In the genomic region with DNA sequence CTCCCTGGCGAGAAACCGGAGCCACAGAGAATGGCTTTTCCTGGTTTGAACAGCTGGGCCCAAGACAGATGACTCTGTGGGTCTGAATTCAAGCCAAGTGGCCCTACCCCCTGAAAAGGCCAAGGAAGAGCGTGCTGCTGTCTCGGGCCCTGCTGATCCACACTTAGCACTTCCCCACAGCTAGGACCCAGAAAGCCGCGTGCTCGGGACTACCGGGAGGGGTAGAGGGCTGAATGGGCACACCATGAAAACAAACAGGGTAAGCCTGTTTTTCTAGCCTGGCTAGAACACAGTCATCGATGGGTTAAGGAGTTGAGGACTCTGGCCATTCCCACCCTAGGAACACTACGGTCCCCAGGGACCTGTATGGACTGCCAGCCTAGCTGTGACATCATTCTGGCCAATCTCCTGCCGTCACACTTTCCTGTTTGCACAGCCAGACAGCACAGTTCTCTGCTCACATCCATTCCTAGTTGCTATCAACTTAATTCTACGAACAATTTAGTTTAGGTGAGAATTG, we compare ENCODE assay signal across 8 mouse cellular contexts. TPM values are rescaled to one million over a fixed set of nuclear protein-coding genes. Genes with fewer than 3 reads are reported as not detected.
A peak's percentile ranks its signal among the peaks of the same experiment; 100 is the strongest.
DNase-seq lines count a peak whose midpoint lies in the region; ATAC-seq and TF ChIP-seq lines count a peak whose summit lies in the region.

No protein-coding gene starts in this region.

- H3K4me3 ChIP-seq in testis, adult 2 months (ENCODE audit: control insufficient read depth, low read depth, low read length): no peak overlapping the region
- H3K4me3 ChIP-seq in kidney, embryonic 16.5 days (ENCODE audit: low read length): no peak overlapping the region
- no peak overlapping the region for H3K4me3 ChIP-seq in stomach, embryonic 14.5 days (ENCODE audit: low read depth, low read length)

- ATAC-seq in kidney, embryonic 16.5 days (ENCODE audit: low FRiP score, low TSS enrichment): no peak
- peak; percentile 19; the same call in 1 of the 2 replicates for ATAC-seq in stomach, embryonic 14.5 days (ENCODE audit: insufficient number of reproducible peaks, insufficient read depth, low FRiP score, low read depth)

- no peaks in the 10 kb centered on the region for H3K9me3 ChIP-seq in kidney, embryonic 16.5 days (ENCODE audit: low read length)
- H3K9me3 ChIP-seq in stomach, embryonic 14.5 days (ENCODE audit: control insufficient read depth, low read depth, low read length): no peaks in the 10 kb centered on the region

- WGBS in kidney, embryonic 16.5 days: 34% methylated on average over 12 of the region's 12 CpGs
- 28% methylated on average over 12 of the region's 12 CpGs for WGBS in stomach, embryonic 14.5 days

- TF ChIP-seq POLR2A in testis, adult 2 months (IDR thresholded peaks at IDR 0.05; ENCODE audit: control insufficient read depth, low read depth, low read length): no peak

- H3K27me3 ChIP-seq in testis, adult 2 months (ENCODE audit: control insufficient read depth, insufficient read depth, low read length): no peaks in the 10 kb centered on the region
- H3K27me3 ChIP-seq in kidney, embryonic 16.5 days (ENCODE audit: insufficient read depth, low read length): no peaks in the 10 kb centered on the region
- no peaks in the 10 kb centered on the region for H3K27me3 ChIP-seq in stomach, embryonic 14.5 days (ENCODE audit: control insufficient read depth, insufficient read depth, low read length)

- H3K4me2 ChIP-seq in kidney, embryonic 16.5 days (replicated peaks; ENCODE audit: low read depth, low read length): no peak overlapping the region
- H3K4me2 ChIP-seq in stomach, embryonic 14.5 days (replicated peaks; ENCODE audit: low read depth, low read length): no peak overlapping the region

- H3K4me1 ChIP-seq in testis, adult 2 months (ENCODE audit: control insufficient read depth, insufficient read depth, low read length): peaks cover 12% of the 10 kb centered on the region
- peaks cover 31% of the 10 kb centered on the region for H3K4me1 ChIP-seq in kidney, embryonic 16.5 days (ENCODE audit: insufficient read depth, low read length)
- H3K4me1 ChIP-seq in stomach, embryonic 14.5 days (ENCODE audit: control insufficient read depth, insufficient read depth, low read length): peaks cover 33% of the 10 kb centered on the region

- peak overlapping the region; percentile 38; the same call in 1 of the 2 replicates for H3K27ac ChIP-seq in testis, adult 2 months (ENCODE audit: control insufficient read depth, insufficient read depth, low read depth, low read length)
- peak overlapping the region; percentile 17 for H3K27ac ChIP-seq in kidney, embryonic 16.5 days (ENCODE audit: low read length)
- H3K27ac ChIP-seq in stomach, embryonic 14.5 days (ENCODE audit: low read length): peak overlapping the region; percentile 63; the same call in 1 of the 2 replicates

- 0 out of 2 replicates have a peak overlapping the region, but pooled peaks have one; percentile 23 for H3K9ac ChIP-seq in kidney, embryonic 16.5 days (replicated peaks; ENCODE audit: low read length)
- 0 out of 2 replicates have a peak overlapping the region, but pooled peaks have one; percentile 10 for H3K9ac ChIP-seq in stomach, embryonic 14.5 days (replicated peaks; ENCODE audit: low read depth, low read length)

- DNase-seq in adrenal gland, adult (ENCODE audit: inconsistent age in 2 of 2, low spot score in 1 of 2): peak; percentile 61 to 75
- DNase-seq in adrenal gland, adult 8-10 months: no peak
- DNase-seq in testis, postnatal 14 days (ENCODE audit: low spot score): no peak
- DNase-seq in thymus, postnatal 0 days (ENCODE audit: low spot score): no peak
- no peak for DNase-seq in c-Kit-positive CD71-positive TER-119-positive erythroid progenitor cells, embryonic 14.5 days (ENCODE audit: low spot score)

- no peak for TF ChIP-seq CTCF in testis, adult 2 months (IDR thresholded peaks at IDR 0.05; ENCODE audit: control insufficient read depth, insufficient read depth, insufficient replicate concordance, low read depth, low read length)

- no peaks in the 10 kb centered on the region for H3K36me3 ChIP-seq in testis, adult 2 months (ENCODE audit: control insufficient read depth, insufficient read depth, low read length)
- no peaks in the 10 kb centered on the region for H3K36me3 ChIP-seq in kidney, embryonic 16.5 days (ENCODE audit: insufficient read depth, low read length)
- no peaks in the 10 kb centered on the region; the same call in 1 of the 2 replicates for H3K36me3 ChIP-seq in stomach, embryonic 14.5 days (ENCODE audit: control insufficient read depth, insufficient read depth, low read length)

RNA-seq across cellular contexts. Expression of a gene that starts 7.9 kb away (rescaled TPM):
- 1,000 to 10,000 TPM; 1,432 to 3,205 (median 1,905) TPM for total RNA-seq in adrenal gland, adult 8-10 months (2022)
- polyA plus RNA-seq in testis, adult 2 months (2012; rRNA removed): 99.1 and 109 TPM in 2 replicates
- 1,922 and 2,030 TPM in 2 replicates for polyA plus RNA-seq in kidney, embryonic 16.5 days (2015; fragmentation: Nextera tagmentation; extraction: Ambion mirVana)
- polyA plus RNA-seq in stomach, embryonic 14.5 days (2014; fragmentation: Nextera tagmentation; extraction: Ambion mirVana): 1,573 and 1,607 TPM in 2 replicates
- polyA plus RNA-seq in thymus, postnatal 0 days (2015; fragmentation: Nextera tagmentation; extraction: Ambion mirVana): 1,223 and 1,279 TPM in 2 replicates

RNA-seq across cellular contexts. Expression of a gene that starts 17.3 kb away (rescaled TPM):
- 10 to 100 TPM; 51.7 to 68.9 (median 61.0) TPM for total RNA-seq in adrenal gland, adult 8-10 months (2022)
- polyA plus RNA-seq in testis, adult 2 months (2012; rRNA removed): 26.6 and 35.6 TPM in 2 replicates
- polyA plus RNA-seq in kidney, embryonic 16.5 days (2015; fragmentation: Nextera tagmentation; extraction: Ambion mirVana): 159 and 170 TPM in 2 replicates
- 117 and 120 TPM in 2 replicates for polyA plus RNA-seq in stomach, embryonic 14.5 days (2014; fragmentation: Nextera tagmentation; extraction: Ambion mirVana)
- 95.8 and 96.9 TPM in 2 replicates for polyA plus RNA-seq in thymus, postnatal 0 days (2015; fragmentation: Nextera tagmentation; extraction: Ambion mirVana)

RNA-seq across cellular contexts. Expression of a gene that starts 18.4 kb away (rescaled TPM):
- 100 to 1,000 TPM; 145 to 174 (median 158) TPM for total RNA-seq in adrenal gland, adult 8-10 months (2022)
- polyA plus RNA-seq in testis, adult 2 months (2012; rRNA removed): 138 and 143 TPM in 2 replicates
- polyA plus RNA-seq in kidney, embryonic 16.5 days (2015; fragmentation: Nextera tagmentation; extraction: Ambion mirVana): 107 and 116 TPM in 2 replicates
- 72.2 and 73.0 TPM in 2 replicates for polyA plus RNA-seq in stomach, embryonic 14.5 days (2014; fragmentation: Nextera tagmentation; extraction: Ambion mirVana)
- polyA plus RNA-seq in thymus, postnatal 0 days (2015; fragmentation: Nextera tagmentation; extraction: Ambion mirVana): 243 and 252 TPM in 2 replicates

RNA-seq across cellular contexts. Expression of a gene that starts 20.9 kb away (rescaled TPM):
- total RNA-seq in adrenal gland, adult 8-10 months (2022): under 1 TPM in 2 of 4 experiments, not detected in 2; 0.32 to 0.38 TPM
- polyA plus RNA-seq in testis, adult 2 months (2012; rRNA removed): 3.4 and 4.4 TPM in 2 replicates
- 6.2 and 7.4 TPM in 2 replicates for polyA plus RNA-seq in kidney, embryonic 16.5 days (2015; fragmentation: Nextera tagmentation; extraction: Ambion mirVana)
- polyA plus RNA-seq in stomach, embryonic 14.5 days (2014; fragmentation: Nextera tagmentation; extraction: Ambion mirVana): 0.36 and 0.55 TPM in 2 replicates
- polyA plus RNA-seq in thymus, postnatal 0 days (2015; fragmentation: Nextera tagmentation; extraction: Ambion mirVana): 1.5 and 1.7 TPM in 2 replicates

RNA-seq across cellular contexts. Expression of a gene that starts 25.5 kb away (rescaled TPM):
- total RNA-seq in adrenal gland, adult 8-10 months (2022): 1 to 10 TPM; 4.2 to 6.4 (median 5.6) TPM
- 0.83 and 0.95 TPM in 2 replicates for polyA plus RNA-seq in testis, adult 2 months (2012; rRNA removed)
- polyA plus RNA-seq in kidney, embryonic 16.5 days (2015; fragmentation: Nextera tagmentation; extraction: Ambion mirVana): 5.9 and 6.4 TPM in 2 replicates
- 3.7 and 4.2 TPM in 2 replicates for polyA plus RNA-seq in stomach, embryonic 14.5 days (2014; fragmentation: Nextera tagmentation; extraction: Ambion mirVana)
- polyA plus RNA-seq in thymus, postnatal 0 days (2015; fragmentation: Nextera tagmentation; extraction: Ambion mirVana): 70.4 and 80.2 TPM in 2 replicates

Comparison
In these comparisons a context has a peak if more than half of its experiments do, and no peak if none do; other contexts are left out.
1. DNase-seq: peak in adrenal gland, adult (2 of 2); none in adrenal gland, adult 8-10 months (single experiment), testis, postnatal 14 days (single experiment), thymus, postnatal 0 days (single experiment) and c-Kit-positive CD71-positive TER-119-positive erythroid progenitor cells, embryonic 14.5 days (single experiment).
2. RNA of a gene that starts 7.9 kb away (polyA plus RNA-seq): 1,922 to 2,030 TPM in kidney, embryonic 16.5 days, 1,573 to 1,607 TPM in stomach, embryonic 14.5 days and 1,223 to 1,279 TPM in thymus, postnatal 0 days; 99.1 to 109 TPM in testis, adult 2 months; every median in the first group is over 10 times any median in the second.
3. Peak in every context shown above with its lines, with median percentiles within 50 percentile points of each other: H3K27ac ChIP-seq.